Mouse (Mus musculus) myocyte (in vitro differentiated cells): ENCODE measurements around the gene Ky. TPM values are rescaled to one million over a fixed set of nuclear protein-coding genes. Genes with fewer than 3 reads are reported as not detected.

ENCODE experiments used
- H3K27me3 ChIP-seq: one replicate; pipeline ENCODE4 v1.6.1; 2011; ENCODE audit not compliant: control insufficient read depth, insufficient read depth, insufficient read length
- H3K36me3 ChIP-seq: one replicate; pipeline ENCODE4 v1.6.1; 2011; ENCODE audit not compliant: control insufficient read depth, insufficient read depth
- H3K4me2 ChIP-seq: one replicate; pipeline ENCODE4 v1.6.1; 2011; ENCODE audit warnings: low read depth, control low read depth
- H3K4me3 ChIP-seq: one replicate; pipeline ENCODE4 v1.5.1; 2011; ENCODE audit warnings: mild to moderate bottlenecking, control low read depth, moderate library complexity
- H3K79me2 ChIP-seq: one replicate; pipeline ENCODE4 v1.6.1; 2011; ENCODE audit not compliant: control insufficient read depth, insufficient read depth
- H3ac ChIP-seq: one replicate; pipeline ENCODE4 v1.6.1; 2011; ENCODE audit not compliant: control insufficient read depth, insufficient read length
- CEBPB ChIP-seq: IDR thresholded peaks from 2 replicates; pipeline ENCODE4 v1.6.1; 2011; ENCODE audit warnings: mild to moderate bottlenecking, moderate library complexity; ENCODE audit not compliant: poor library complexity, insufficient read depth, severe bottlenecking
- E2F4 ChIP-seq: IDR thresholded peaks from one replicate; pipeline ENCODE4 v1.6.1; 2011; ENCODE audit warnings: mild to moderate bottlenecking, control low read depth, moderate library complexity; ENCODE audit not compliant: insufficient read depth
- MAX ChIP-seq: IDR thresholded peaks from one replicate; pipeline ENCODE4 v1.6.1; 2011; ENCODE audit warnings: low read depth, mild to moderate bottlenecking, control low read depth
- MYOD1 ChIP-seq, 3 experiments: IDR thresholded peaks; one replicate each; pipeline ENCODE4 v1.6.1; 2011; ENCODE audit warnings: control low read depth in 2 of 3, low read depth in 2 of 3, mild to moderate bottlenecking in 2 of 3, moderate library complexity in 1 of 3; ENCODE audit not compliant: insufficient read length in 2 of 3, control insufficient read depth in 1 of 3
- MYOG ChIP-seq, 3 experiments: IDR thresholded peaks; one replicate each; pipeline ENCODE4 v1.6.1; 2011; ENCODE audit warnings: control low read depth in 2 of 3, low read depth in 2 of 3, mild to moderate bottlenecking in 2 of 3; ENCODE audit not compliant: insufficient read length in 2 of 3, control insufficient read depth in 1 of 3, insufficient read depth in 1 of 3
- POLR2A ChIP-seq: IDR thresholded peaks from one replicate; pipeline ENCODE4 v1.6.1; 2011; ENCODE audit warnings: low read depth, mild to moderate bottlenecking, control low read depth, moderate library complexity; ENCODE audit not compliant: insufficient read length
- POLR2AphosphoS2 ChIP-seq: IDR thresholded peaks from one replicate; pipeline ENCODE4 v1.6.1; 2011; ENCODE audit warnings: low read depth, control low read depth; ENCODE audit not compliant: insufficient read length
- REST ChIP-seq: IDR thresholded peaks from one replicate; pipeline ENCODE4 v1.6.1; 2011; ENCODE audit warnings: mild to moderate bottlenecking, control low read depth, moderate library complexity; ENCODE audit not compliant: insufficient read depth, insufficient read length
- SRF ChIP-seq: IDR thresholded peaks from one replicate; pipeline ENCODE4 v1.6.1; 2011; ENCODE audit warnings: low read depth; ENCODE audit not compliant: control insufficient read depth, insufficient read length
- TCF12 ChIP-seq: IDR thresholded peaks from one replicate; pipeline ENCODE4 v1.6.1; 2011; ENCODE audit warnings: mild to moderate bottlenecking, control low read depth; ENCODE audit not compliant: poor library complexity, insufficient read depth, severe bottlenecking
- TCF3 ChIP-seq: IDR thresholded peaks from one replicate; pipeline ENCODE4 v1.6.1; 2011; ENCODE audit warnings: low read depth, control low read depth; ENCODE audit not compliant: insufficient read length
- USF1 ChIP-seq: IDR thresholded peaks from one replicate; pipeline ENCODE4 v1.6.1; 2011; ENCODE audit warnings: low read depth, mild to moderate bottlenecking, control low read depth, moderate library complexity
- polyA plus RNA-seq: library from polyadenylated mRNA; unstranded; fragments of >200 nt; fragmentation: generic; extraction: Trizol; gene quantifications from one replicate; pipeline ENCODE4 v1.2.1, GENCODE M21; 2012; ENCODE audit warnings: missing spikeins

Ky gene
- polyA plus RNA-seq, 1 experiment: 0.40 TPM

GRCm38 (mm10) chr9:102499746-102500145 lies 5.8 kb upstream of the Ky start:
- Histone ChIP-seq H3K36me3 (no peaks in the 10 kb centered on the region), H3ac (no peak overlapping the region), H3K4me3 (no peak overlapping the region), H3K27me3 (peaks cover 14% of the 10 kb centered on the region), H3K79me2 (no peaks in the 10 kb centered on the region), H3K4me2 (no peak overlapping the region)
- TF ChIP-seq TCF12 (no peak), USF1 (no peak), POLR2A (no peak), REST (no peak), MYOD1 (IDR thresholded peaks at IDR 0.05; ENCODE audit: control insufficient read depth in 1 of 3, insufficient read length in 2 of 3, low read depth in 2 of 3) (no peak), MAX (no peak), E2F4 (no peak), SRF (no peak), CEBPB (no peak), MYOG (IDR thresholded peaks at IDR 0.05; ENCODE audit: control insufficient read depth in 1 of 3, insufficient read depth in 1 of 3, insufficient read length in 2 of 3, low read depth in 2 of 3) (no peak), TCF3 (no peak), POLR2AphosphoS2 (no peak)

- no peak overlapping the region for H3ac ChIP-seq
- TF ChIP-seq MYOG (IDR thresholded peaks at IDR 0.05; ENCODE audit: control insufficient read depth in 1 of 3, insufficient read depth in 1 of 3, insufficient read length in 2 of 3, low read depth in 2 of 3) (peak; percentile 33 to 86 (median 39)), MAX (no peak), MYOD1 (IDR thresholded peaks at IDR 0.05; ENCODE audit: control insufficient read depth in 1 of 3, insufficient read length in 2 of 3, low read depth in 2 of 3) (peak in 2 of 3 experiments; percentile 62 to 77)
Observed at GRCm38 (mm10) chr9:102501113-102501512, 4.4 kb upstream of the Ky start.

GRCm38 (mm10) chr9:102502015-102502633 lies 3.4 kb upstream of the Ky start:
- H3ac ChIP-seq: no peak overlapping the region
- no peaks in the 10 kb centered on the region for H3K36me3 ChIP-seq
- TF ChIP-seq TCF3 (no peak), TCF12 (no peak), REST (no peak), POLR2AphosphoS2 (no peak)
- H3K79me2 ChIP-seq: no peaks in the 10 kb centered on the region
- no peak overlapping the region for H3K4me2 ChIP-seq
- peaks cover 30% of the 10 kb centered on the region for H3K27me3 ChIP-seq
- no peak overlapping the region for H3K4me3 ChIP-seq

More at GRCm38 (mm10) chr9:102501113-102501512, 4.4 kb upstream of the Ky start:
- Histone ChIP-seq H3K36me3 (no peaks in the 10 kb centered on the region), H3K4me3 (no peak overlapping the region), H3K79me2 (no peaks in the 10 kb centered on the region), H3K27me3 (peaks cover 20% of the 10 kb centered on the region), H3K4me2 (no peak overlapping the region)

GRCm38 (mm10) chr9:102504716-102505378 lies 703 bp upstream of the Ky start:
- Histone ChIP-seq H3K4me3 (no peak overlapping the region), H3K79me2 (no peaks in the 10 kb centered on the region), H3K36me3 (no peaks in the 10 kb centered on the region), H3K4me2 (peak overlapping the region; percentile 40), H3K27me3 (peaks cover 49% of the 10 kb centered on the region), H3ac (no peak overlapping the region)
- TF ChIP-seq POLR2A (no peak), TCF12 (no peak), MYOD1 (IDR thresholded peaks at IDR 0.05; ENCODE audit: control insufficient read depth in 1 of 3, insufficient read length in 2 of 3, low read depth in 2 of 3) (peak; percentile 23 to 54 (median 51)), MYOG (IDR thresholded peaks at IDR 0.05; ENCODE audit: control insufficient read depth in 1 of 3, insufficient read depth in 1 of 3, insufficient read length in 2 of 3, low read depth in 2 of 3) (peak in 2 of 3 experiments; percentile 33 to 49), POLR2AphosphoS2 (no peak), REST (no peak)

- H3K36me3 ChIP-seq: no peaks in the 10 kb centered on the region
- no peaks in the 10 kb centered on the region for H3K79me2 ChIP-seq
- H3K4me3 ChIP-seq: no peak overlapping the region
- H3ac ChIP-seq: no peak overlapping the region
- H3K27me3 ChIP-seq: peaks cover 55% of the 10 kb centered on the region
- TF ChIP-seq USF1 (no peak), POLR2AphosphoS2 (no peak), MAX (no peak)
- H3K4me2 ChIP-seq: no peak overlapping the region
Observed at GRCm38 (mm10) chr9:102508315-102508714, 2.8 kb downstream of the Ky start.
